Mouse (Mus musculus): ENCODE data around the gene Alg10b. TPM values are rescaled to one million over a fixed set of nuclear protein-coding genes. Genes with fewer than 3 reads are reported as not detected.
"Not testable (repeated sequence)": the region's sequence is repeated elsewhere in the genome, so short reads cannot be mapped to it uniquely, and the experiment has no call there.

The Alg10b gene
- total RNA-seq (2015; ENCODE audit: low replicate concordance) (8.1 and 11.3 TPM in 2 replicates), total RNA-seq (2017; ENCODE audit: low replicate concordance) (6.0 and 6.7 TPM in 2 replicates)

- peak; percentile 98 for ATAC-seq (replicated peaks; ENCODE audit: low FRiP score, poor library complexity, severe bottlenecking)
Measured at GRCm38 (mm10) chr15:90223969-90224750, at the start of gene Alg10b. Gene Alg10b, plus strand, starts transcription at chr15:90224311.

DNA sequence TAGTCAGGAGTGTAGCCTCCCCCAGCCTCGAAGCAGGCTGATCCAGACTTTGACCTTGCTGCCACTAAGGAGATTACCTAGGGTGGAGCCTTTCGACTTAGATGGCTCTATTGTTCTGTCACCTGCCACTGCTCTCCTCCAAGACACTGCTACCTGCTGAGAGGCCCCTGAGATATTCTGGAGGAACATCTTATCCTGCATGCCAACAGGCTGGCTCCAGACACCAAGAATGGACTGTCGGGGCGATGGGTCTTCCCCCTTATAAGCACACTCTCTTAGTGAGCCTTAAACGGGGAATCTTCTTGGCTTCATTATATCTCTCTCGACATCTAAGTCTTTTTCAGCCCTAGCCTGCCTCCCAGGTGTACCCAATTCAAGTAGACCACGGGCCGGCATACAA lies 41.0 kb upstream of the Alg10b start:
- not testable (repeated sequence) for ATAC-seq (replicated peaks; ENCODE audit: low FRiP score, poor library complexity, severe bottlenecking)

DNA sequence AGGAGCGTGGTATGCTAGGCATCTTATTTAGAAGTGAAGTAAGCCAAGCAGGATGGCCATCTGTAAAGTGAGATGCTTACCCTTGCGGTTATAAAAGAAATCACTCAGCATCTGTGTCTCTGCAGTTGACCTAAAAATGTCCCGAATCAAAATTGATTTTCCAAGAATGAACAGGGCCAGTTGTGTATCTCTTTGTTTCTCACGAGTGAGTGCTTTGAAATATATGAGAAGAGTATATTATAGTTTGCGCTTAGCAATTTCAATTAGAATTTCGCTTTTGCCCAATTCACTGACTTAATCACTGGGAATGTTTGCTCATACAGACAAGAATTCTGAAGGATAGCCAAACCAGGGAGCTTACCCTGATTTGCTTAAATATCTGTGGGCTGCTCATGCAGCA lies 40.6 kb upstream of the Alg10b start:
- ATAC-seq (replicated peaks; ENCODE audit: low FRiP score, poor library complexity, severe bottlenecking) = no peak

DNA sequence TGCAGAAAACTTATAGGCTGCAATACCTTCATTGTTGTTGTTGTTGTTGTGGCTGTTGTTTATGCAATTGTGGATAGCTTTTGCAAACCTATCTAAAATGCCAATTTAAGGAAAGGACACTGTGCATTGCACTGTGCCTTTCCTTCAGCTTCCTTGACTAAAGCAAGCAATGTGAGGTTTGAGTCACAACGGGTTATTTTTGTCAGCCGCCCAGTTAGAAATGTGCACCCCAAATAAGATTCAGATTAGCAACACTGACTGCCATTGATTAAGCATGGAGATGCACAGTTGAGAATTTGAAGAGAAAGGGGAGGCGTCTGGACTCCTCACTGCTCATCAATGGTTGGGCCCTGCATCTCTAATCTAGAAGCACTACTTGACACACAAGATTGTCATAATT lies 39.4 kb upstream of the Alg10b start:
- no peak for ATAC-seq (replicated peaks; ENCODE audit: low FRiP score, poor library complexity, severe bottlenecking)

- no peak for ATAC-seq (replicated peaks; ENCODE audit: low FRiP score, poor library complexity, severe bottlenecking)
Measured at GRCm38 (mm10) chr15:90189477-90189876, 34.6 kb upstream of the Alg10b start.

GRCm38 (mm10) chr15:90213946-90214345 lies 10.2 kb upstream of the Alg10b start:
- no peak for ATAC-seq (replicated peaks; ENCODE audit: low FRiP score, poor library complexity, severe bottlenecking)

GRCm38 (mm10) chr15:90214913-90215312 lies 9.2 kb upstream of the Alg10b start:
- ATAC-seq (replicated peaks; ENCODE audit: low FRiP score, poor library complexity, severe bottlenecking) = no peak; the same call in 1 of the 2 replicates

GRCm38 (mm10) chr15:90225058-90225575 lies 1.0 kb downstream of the Alg10b start:
- ATAC-seq (replicated peaks; ENCODE audit: low FRiP score, poor library complexity, severe bottlenecking) = peak; percentile 76

- no peak for ATAC-seq (replicated peaks; ENCODE audit: low FRiP score, poor library complexity, severe bottlenecking)
Measured at GRCm38 (mm10) chr15:90237657-90238056, 13.5 kb downstream of the Alg10b start.

GRCm38 (mm10) chr15:90244081-90244480 lies 20.0 kb downstream of the Alg10b start:
- ATAC-seq (replicated peaks; ENCODE audit: low FRiP score, poor library complexity, severe bottlenecking) = no peak

- 0 out of 2 replicates have a peak, but pooled peaks have one; percentile 67 for ATAC-seq (replicated peaks; ENCODE audit: low FRiP score, poor library complexity, severe bottlenecking)
Measured at GRCm38 (mm10) chr15:90249694-90250093, 25.6 kb downstream of the Alg10b start.

- no peak for ATAC-seq (replicated peaks; ENCODE audit: low FRiP score, poor library complexity, severe bottlenecking)
Measured at GRCm38 (mm10) chr15:90282876-90283275, 58.8 kb downstream of the Alg10b start.
